Comparison of ENCODE assay signal across 9 mouse cellular contexts in the genomic region with DNA sequence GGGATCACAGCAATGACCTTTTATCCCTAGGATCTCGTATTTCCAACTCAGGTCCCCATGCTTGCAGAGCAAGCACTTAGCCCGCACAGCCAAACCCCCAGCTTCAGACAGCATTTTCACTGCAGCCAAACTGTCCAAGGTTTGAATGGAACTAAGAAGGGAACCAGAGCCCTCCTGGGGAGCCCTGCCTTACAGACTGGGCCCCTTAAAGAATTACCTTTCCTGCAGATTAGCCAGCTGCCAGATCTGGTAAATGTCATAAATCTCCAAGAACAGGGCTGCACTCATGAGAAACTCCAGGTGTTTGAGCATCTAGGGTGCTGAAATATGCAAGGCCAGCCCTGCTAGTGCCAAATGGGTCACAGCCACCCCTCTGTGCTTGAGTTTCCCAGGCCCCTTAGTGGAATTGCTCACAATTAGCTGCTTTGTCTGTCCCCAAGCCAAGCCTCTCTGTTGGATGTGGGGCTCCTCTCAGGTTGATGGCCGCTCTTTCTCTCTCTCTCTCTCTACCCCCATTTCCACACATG. TPM values are rescaled to one million over a fixed set of nuclear protein-coding genes. Genes with fewer than 3 reads are reported as not detected.
DNase-seq lines count a peak whose midpoint lies in the region; ATAC-seq lines count a peak whose summit lies in the region.
"Had no signal": no experiment of that assay in that cellular context is flagged by ENCODE, and none has a peak within 500 bp of the region (broad histone marks: within the 10 kb centered on the region; RNA-seq: fewer than 3 reads in every experiment).

No protein-coding gene starts in this region.

- no peak for DNase-seq in heart, postnatal 10 days
- peak; percentile 60 for DNase-seq in brain, adult 2 months (ENCODE audit: low read depth, low spot score)
- peak; percentile 68 for DNase-seq in forelimb bud, embryonic 11.5 days (ENCODE audit: low read depth, low spot score)
- no peak for DNase-seq in cerebellum, postnatal 4 days (ENCODE audit: low spot score in 2 of 2)
- no peak for DNase-seq in gastrocnemius, postnatal 4 days (ENCODE audit: low spot score in 2 of 2)

- 51% methylated on average over 3 of the region's 3 CpGs for WGBS in heart, embryonic 11.5 days (ENCODE audit: insufficient replicate concordance)
- WGBS in midbrain, embryonic 12.5 days, result 51% methylated on average over 3 of the region's 3 CpGs

- H3K36me3 ChIP-seq in heart, embryonic 11.5 days (ENCODE audit: control insufficient read depth, insufficient read depth, low read length), result no peaks in the 10 kb centered on the region
- H3K36me3 ChIP-seq in midbrain, embryonic 12.5 days, result no peaks in the 10 kb centered on the region

- no peak overlapping the region for H3K4me3 ChIP-seq in heart, embryonic 11.5 days (ENCODE audit: low read depth, low read length)
- H3K4me3 ChIP-seq in midbrain, embryonic 12.5 days, result no peak overlapping the region
- H3K4me3 ChIP-seq: megakaryocyte, embryonic 14.5 days had no signal

- H3K27ac ChIP-seq in heart, embryonic 11.5 days (ENCODE audit: low read depth, low read length), result no peak overlapping the region
- peak overlapping the region; percentile 56 for H3K27ac ChIP-seq in midbrain, embryonic 12.5 days (replicated peaks)

- intact Hi-C loops in heart, postnatal 10 days (cut with DNase I), result no loop called here

- ATAC-seq in heart, embryonic 11.5 days (replicated peaks; ENCODE audit: insufficient number of reproducible peaks, low FRiP score, low TSS enrichment), result no peak
- peak; percentile 50; the same call in 1 of the 2 replicates for ATAC-seq in midbrain, embryonic 12.5 days (ENCODE audit: low FRiP score, low read depth)
- ATAC-seq in CD4-positive, CD25-positive, alpha-beta regulatory T cell, adult 4 months, result no peak

- no peak overlapping the region for H3K4me2 ChIP-seq in heart, embryonic 11.5 days
- H3K4me2 ChIP-seq in midbrain, embryonic 12.5 days (replicated peaks), result no peak overlapping the region

- H3K9ac ChIP-seq in heart, embryonic 11.5 days (ENCODE audit: low read depth, low read length), result 0 out of 2 replicates have a peak overlapping the region, but pooled peaks have one; percentile 34
- no peak overlapping the region for H3K9ac ChIP-seq in midbrain, embryonic 12.5 days (replicated peaks)

- H3K27me3 ChIP-seq in heart, embryonic 11.5 days (ENCODE audit: control insufficient read depth, insufficient read depth, low read length), result no peaks in the 10 kb centered on the region
- H3K27me3 ChIP-seq in midbrain, embryonic 12.5 days, result peaks cover 50% of the 10 kb centered on the region
- H3K27me3 ChIP-seq: megakaryocyte, embryonic 14.5 days had no signal

- H3K4me1 ChIP-seq in heart, embryonic 11.5 days (ENCODE audit: control insufficient read depth, insufficient read depth, low read length), result peaks cover 8% of the 10 kb centered on the region
- H3K4me1 ChIP-seq in midbrain, embryonic 12.5 days, result peaks cover 33% of the 10 kb centered on the region
- H3K4me1 ChIP-seq: megakaryocyte, embryonic 14.5 days had no signal

- no peaks in the 10 kb centered on the region for H3K9me3 ChIP-seq in heart, embryonic 11.5 days (replicated peaks; ENCODE audit: control insufficient read depth, low read length)
- no peaks in the 10 kb centered on the region for H3K9me3 ChIP-seq in midbrain, embryonic 12.5 days

RNA-seq across cellular contexts. Expression of a gene that starts 25.3 kb away (rescaled TPM):
- polyA plus RNA-seq in heart, embryonic 11.5 days (2014; fragmentation: Nextera tagmentation; extraction: Ambion mirVana), result 297 and 314 TPM in 2 replicates
- total RNA-seq in heart, postnatal 10 days (2021), result 10 to 100 TPM; 51.2 to 60.1 TPM
- 317 and 363 TPM in 2 replicates for polyA plus RNA-seq in midbrain, embryonic 12.5 days (2016; fragmentation: Nextera tagmentation; extraction: Ambion mirVana)
- polyA plus RNA-seq in CD4-positive, CD25-positive, alpha-beta regulatory T cell, adult 4 months (2017; shearing (Covaris generic)), result not detected
- 100 to 1,000 TPM; 173 to 176 TPM for total RNA-seq in gastrocnemius, postnatal 4 days (2021)

Comparison
In these comparisons a context has a peak if more than half of its experiments do, and no peak if none do; other contexts are left out.
1. DNase-seq: peak in brain, adult 2 months (single experiment) and forelimb bud, embryonic 11.5 days (single experiment); none in heart, postnatal 10 days (0 of 2), cerebellum, postnatal 4 days (0 of 2) and gastrocnemius, postnatal 4 days (0 of 2).
2. RNA of a gene that starts 25.3 kb away (polyA plus RNA-seq): 317 to 363 TPM in midbrain, embryonic 12.5 days and 297 to 314 TPM in heart, embryonic 11.5 days; not detected in CD4-positive, CD25-positive, alpha-beta regulatory T cell, adult 4 months; every median in the first group is over 100 times any median in the second.